Mouse (Mus musculus) bone marrow macrophage, adult 2 months (primary cell): ENCODE measurements around the gene Rnf115.

ENCODE experiments used
- CTCF ChIP-seq: IDR thresholded peaks from 2 replicates; pipeline ENCODE4 v1.5.1; 2012; ENCODE audit warnings: low read depth, mild to moderate bottlenecking, low read length, moderate library complexity
- POLR2A ChIP-seq: IDR thresholded peaks from 2 replicates; pipeline ENCODE4 v1.6.1; 2012; ENCODE audit warnings: mild to moderate bottlenecking, low read depth, low read length, borderline replicate concordance

GRCm38 (mm10) chr3:96727828-96728633 lies 567 bp downstream of the Rnf115 start:
- TF ChIP-seq CTCF (no peak), POLR2A (no peak)
